Mouse (Mus musculus) left cerebral cortex, adult 18-20 months (tissue): ENCODE data around the gene Parp16. TPM values are rescaled to one million over a fixed set of nuclear protein-coding genes. Genes with fewer than 3 reads are reported as not detected.

Experiments used
- DNase-seq, 2 experiments: peaks; one replicate each; pipeline ENCODE4 v3.0.0; 2021 to 2022; ENCODE audit warnings: low spot score in 2 of 2, mixed read lengths in 1 of 2
- total RNA-seq, 2 experiments: library from RNA; stranded (reverse); gene quantifications; 2 replicates each; pipeline ENCODE4 v1.2.3; 2021

The Parp16 gene
- total RNA-seq, 2 experiments from 2014 or later = 4.0 to 4.3 TPM

DNA sequence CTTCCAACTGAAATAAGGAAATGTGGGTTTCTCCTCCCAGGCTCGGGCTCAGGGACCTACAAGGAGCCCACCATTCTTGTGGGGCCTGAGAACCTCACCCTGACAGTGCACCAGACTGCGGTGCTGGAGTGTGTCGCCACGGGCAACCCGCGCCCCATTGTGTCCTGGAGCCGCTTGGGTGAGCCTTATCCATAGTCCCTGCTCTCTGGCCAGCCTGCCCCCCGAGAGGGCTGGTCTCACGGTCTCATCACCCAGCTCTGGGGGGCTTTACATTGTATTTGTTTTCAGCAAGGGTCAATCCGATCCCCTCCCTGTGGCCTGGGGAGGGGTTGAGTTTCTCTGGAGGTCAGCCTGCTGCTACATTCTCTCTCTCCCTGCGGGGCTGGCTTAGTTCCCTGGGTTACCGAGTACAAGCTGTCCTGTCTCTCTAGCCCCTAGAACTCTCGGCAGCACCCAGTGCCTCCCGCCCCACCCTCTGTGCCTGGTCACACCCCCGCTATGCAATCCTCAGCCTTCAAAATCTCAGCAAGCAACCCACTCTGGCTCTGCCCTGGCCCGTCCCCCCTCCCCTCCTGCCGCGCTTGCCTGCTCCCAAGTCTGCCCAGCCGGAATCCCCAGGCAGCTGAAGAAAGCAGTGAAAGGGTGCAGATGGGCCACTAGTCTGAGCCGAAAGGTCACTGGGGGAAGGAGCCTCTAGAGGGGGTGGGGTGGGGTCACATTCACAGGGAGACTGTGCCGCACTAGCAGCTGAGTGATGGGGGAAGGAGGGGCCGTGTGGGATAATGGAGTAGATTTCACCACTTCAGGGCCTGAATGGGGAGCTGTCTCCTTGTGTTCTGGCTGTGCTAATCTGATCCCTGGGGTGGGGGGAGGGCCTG is 16.6 kb upstream of the Parp16 start:
- DNase-seq = no peak

DNA sequence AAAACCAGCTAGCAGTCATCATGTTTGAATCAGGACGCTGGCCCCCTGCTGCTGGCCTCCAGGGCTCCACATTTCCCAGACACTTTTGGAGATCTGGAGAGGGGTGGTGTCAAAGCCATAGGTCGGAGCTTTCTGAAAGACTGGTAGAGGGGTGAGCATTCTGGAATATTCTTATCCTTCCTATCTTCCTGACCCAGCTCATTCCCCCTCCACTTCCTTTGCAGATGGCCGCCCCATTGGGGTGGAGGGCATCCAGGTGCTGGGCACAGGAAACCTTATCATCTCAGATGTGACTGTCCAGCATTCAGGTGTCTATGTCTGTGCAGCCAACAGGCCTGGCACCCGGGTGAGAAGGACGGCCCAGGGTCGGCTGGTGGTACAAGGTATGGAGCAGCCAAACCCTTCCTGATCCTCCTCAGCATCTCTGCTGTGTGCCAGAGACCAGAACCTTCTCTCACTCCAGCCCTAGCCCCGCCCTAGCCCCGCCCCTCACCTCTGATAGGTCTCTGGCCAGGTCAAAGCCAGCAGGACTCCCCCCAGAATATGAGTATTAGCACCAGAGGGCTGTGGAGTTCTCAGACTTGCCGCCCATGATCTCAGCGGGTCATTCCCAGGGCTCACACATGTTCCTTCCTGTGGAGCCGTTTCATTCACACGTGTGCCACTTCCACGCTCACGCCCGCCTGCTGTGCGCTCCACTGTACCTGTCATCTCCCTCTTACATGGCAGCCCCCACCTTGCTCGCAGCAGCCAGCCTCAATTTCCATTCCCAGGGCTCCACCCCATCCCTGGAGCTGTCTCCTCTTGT is 15.1 kb upstream of the Parp16 start:
- no peak for DNase-seq

GRCm38 (mm10) chr9:65188599-65188998 is 6.6 kb upstream of the Parp16 start:
- peak; percentile 79 to 81 for DNase-seq

DNA sequence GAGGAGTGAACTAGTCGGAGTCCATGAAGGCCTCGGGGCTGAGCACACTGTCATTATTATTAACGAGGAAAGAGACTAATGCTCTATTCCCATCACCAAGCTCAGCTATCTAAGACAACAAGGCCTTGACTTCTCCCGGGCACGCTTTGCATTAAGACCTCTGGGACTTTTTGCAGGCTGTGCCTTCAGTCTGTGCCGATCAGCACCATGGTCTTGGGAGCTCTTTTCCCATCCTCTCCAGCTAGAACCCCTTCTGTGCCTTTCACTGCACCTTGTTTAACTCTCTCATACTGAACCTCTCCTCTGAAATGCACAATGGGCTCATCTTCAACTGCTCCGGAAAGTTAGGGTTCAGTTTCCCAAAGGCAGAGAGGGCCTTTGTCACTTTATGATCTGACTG is 4.8 kb upstream of the Parp16 start:
- no peak for DNase-seq

- no peak for DNase-seq
Measured at GRCm38 (mm10) chr9:65191389-65191754, 3.8 kb upstream of the Parp16 start.

DNA sequence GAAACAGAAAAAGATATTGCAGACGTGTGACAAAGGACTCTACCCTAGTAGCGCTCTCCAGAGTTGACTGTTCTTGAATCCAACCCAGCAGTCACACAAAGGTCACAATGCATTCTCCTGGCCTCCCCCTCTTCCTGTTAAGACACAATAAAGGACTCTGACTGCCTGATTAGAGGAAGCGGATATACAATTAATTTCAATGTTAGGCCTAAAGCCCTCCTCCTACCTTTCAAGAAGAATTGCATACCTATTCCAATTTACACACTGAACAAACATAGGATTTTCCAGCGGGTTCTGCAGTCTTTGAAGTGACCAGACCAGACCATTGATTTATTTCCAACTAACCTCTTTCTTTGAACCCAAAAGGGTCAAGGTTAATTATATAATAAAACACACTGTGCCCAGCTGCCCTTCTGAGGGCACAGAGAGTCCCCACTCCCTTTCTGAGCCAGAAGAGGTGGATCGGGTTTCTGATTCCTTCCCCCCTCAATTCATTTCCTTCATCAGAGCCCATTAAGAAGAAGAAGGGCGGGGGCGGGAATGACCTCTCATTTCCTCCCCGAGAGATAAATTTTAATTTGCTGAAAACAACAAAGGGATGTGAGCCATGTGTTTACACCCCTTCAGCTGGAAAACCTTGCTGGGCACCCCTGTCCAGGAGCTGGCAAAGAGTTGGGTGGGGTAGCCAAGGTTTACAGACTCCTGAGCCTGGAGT is 3.2 kb upstream of the Parp16 start:
- DNase-seq = no peak

GRCm38 (mm10) chr9:65193214-65193613 is 1.9 kb upstream of the Parp16 start:
- DNase-seq = no peak

DNA sequence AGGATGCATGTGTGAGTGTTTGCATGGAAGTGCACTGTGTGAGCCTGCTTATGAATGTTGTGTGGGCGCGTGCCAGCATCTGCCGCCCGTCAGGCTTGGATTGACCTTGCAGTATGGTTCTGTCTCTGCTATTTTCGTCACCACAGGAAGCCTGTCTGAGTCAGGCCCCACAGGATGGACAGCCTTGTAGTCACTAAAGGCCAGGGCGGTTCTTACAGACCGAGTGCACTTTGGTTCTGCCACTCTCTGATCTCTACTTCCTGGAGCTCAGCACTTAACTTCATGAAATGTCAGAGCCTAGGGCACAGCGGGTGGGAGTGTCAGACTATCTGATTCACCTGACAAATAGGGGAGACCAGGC is 448 bp downstream of the Parp16 start:
- DNase-seq = peak in 1 of 2 experiments; percentile 29

GRCm38 (mm10) chr9:65195982-65196737 is 1.0 kb downstream of the Parp16 start:
- no peak for DNase-seq

DNA sequence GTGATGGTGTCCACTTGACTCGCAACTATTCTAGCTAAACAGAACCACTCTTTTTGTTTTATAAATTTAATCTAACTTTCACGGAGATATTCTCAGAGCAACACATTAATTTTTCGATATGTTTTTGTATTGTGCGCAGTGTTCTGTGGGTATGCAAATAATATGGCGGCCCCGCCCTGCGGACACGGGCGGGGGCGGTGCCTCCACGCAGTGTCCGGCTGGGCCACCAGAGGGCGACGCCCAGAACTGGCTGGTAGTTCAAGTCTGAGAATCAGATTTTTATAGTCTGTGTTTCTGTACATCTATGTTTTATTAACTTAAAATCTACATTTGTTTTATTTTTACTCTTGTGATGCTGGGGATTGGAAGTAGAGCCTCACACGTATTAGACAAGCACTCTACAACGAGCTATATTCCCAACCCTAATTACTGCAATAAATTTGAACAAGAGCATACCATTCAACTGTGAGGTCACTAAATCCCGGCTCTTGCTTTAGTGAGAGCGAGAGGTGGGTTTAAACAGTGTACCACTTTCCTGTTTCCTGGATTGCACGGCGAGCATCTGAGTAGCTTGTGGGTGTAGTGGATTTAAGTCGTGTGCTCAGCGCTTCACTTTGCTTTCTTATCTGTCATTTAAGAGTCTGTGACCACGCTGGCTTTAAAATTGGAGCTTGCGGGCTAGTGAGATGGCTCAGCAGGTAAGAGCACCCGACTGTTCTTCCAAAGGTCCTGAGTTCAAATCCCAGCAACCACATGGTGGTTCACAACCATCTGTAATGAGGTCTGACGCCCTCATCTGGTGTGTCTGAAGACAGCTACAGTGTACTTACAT is 1.8 kb downstream of the Parp16 start:
- DNase-seq = peak; percentile 91 to 94

GRCm38 (mm10) chr9:65197826-65198225 is 2.7 kb downstream of the Parp16 start:
- no peak for DNase-seq

GRCm38 (mm10) chr9:65199723-65200122 is 4.6 kb downstream of the Parp16 start:
- DNase-seq = no peak

GRCm38 (mm10) chr9:65200606-65201005 is 5.5 kb downstream of the Parp16 start:
- DNase-seq = no peak

DNA sequence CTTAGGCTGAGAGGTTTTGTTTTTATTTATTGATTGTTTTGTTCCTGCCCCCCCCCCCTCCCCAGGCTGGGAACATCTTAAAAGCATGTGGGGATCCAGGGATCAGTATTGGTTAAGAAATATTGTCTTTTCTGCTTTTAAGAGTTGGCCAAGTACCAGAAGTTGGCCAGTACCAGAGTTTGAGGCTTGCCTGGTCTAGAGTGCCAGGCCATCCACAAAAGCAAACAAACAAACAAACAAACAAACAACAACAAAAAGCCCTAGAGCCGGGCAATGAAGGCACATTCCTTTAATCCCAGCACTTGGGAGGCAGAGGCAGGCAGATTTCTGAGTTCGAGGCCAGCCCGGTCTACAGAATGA is 5.8 kb downstream of the Parp16 start:
- DNase-seq = no peak

GRCm38 (mm10) chr9:65201381-65202164 is 6.4 kb downstream of the Parp16 start:
- DNase-seq = peak; percentile 77 to 79

DNA sequence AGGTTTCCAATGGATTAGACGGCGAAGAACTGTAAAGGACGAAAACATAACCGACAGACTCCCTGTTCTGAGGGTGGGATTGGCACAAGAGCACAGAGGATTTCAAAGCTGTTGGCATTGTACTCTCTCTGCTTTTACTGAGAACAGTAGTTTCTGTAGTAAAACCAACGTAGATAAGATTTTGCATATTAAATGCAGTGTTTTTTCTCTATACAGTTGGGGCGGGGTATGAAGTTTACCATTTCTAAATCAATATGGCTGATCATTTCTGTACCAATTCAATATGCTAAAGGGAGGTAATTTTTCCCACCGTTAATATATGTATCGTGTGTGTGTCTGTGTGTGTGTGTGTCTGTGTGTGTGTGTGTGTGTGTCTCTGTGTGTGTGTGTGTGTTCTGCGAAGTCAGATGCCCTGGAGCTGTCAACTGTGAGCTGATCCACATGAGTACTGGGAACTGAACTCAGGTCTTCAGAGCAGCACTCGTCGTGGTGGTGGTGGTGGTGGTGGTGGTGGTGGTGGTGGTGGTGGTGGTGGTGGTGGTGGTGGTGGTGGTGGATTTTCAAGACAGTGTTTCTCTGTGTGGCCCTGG is 7.1 kb downstream of the Parp16 start:
- DNase-seq = no peak

- DNase-seq = no peak
Measured at GRCm38 (mm10) chr9:65205049-65205815, 10.1 kb downstream of the Parp16 start.
